35 mouse cellular contexts compared by ENCODE assay signal in the genomic region with DNA sequence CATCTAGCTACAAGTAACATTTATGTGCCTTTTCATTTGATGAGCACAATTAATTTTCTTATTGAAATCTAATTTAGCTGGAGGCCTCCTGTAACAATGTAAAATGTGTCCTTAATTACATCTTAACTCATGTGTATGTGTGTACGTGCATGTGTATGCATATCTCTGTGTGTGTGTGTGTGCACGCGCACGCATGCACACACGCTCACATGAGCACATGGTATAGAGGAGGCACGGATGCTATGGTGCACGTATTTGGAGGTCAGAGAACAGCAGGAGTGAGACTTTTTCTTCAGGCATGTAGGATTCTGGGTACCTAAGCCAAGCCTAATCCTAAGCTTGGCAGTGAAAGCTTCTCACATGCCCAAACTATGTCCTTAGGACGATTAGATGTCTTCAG.
"Had no signal": no experiment of that assay in that cellular context is flagged by ENCODE, and none has a peak within 500 bp of the region (broad histone marks: within the 10 kb centered on the region; RNA-seq: fewer than 3 reads in every experiment).

No protein-coding gene starts in this region.

- H3K27me3 ChIP-seq: heart, embryonic 12.5 days; heart, embryonic 13.5 days; heart, embryonic 15.5 days; hindbrain, embryonic 12.5 days; hindbrain, embryonic 13.5 days; hindbrain, embryonic 15.5 days; intestine, embryonic 15.5 days; kidney, embryonic 15.5 days had no signal

- ATAC-seq: hindbrain, embryonic 16.5 days; hindbrain, postnatal 0 days; inflammation-experienced regulatory T-cells, adult 6 months; intestine, embryonic 15.5 days; intestine, embryonic 16.5 days; intestine, postnatal 0 days had no signal

- H3K9ac ChIP-seq: heart, embryonic 12.5 days; heart, embryonic 13.5 days; heart, embryonic 15.5 days; hindbrain, embryonic 12.5 days; hindbrain, embryonic 13.5 days; hindbrain, embryonic 14.5 days; hindbrain, embryonic 15.5 days; intestine, embryonic 15.5 days; kidney, embryonic 15.5 days had no signal

- H3K4me1 ChIP-seq: heart, embryonic 10.5 days; heart, embryonic 12.5 days; heart, embryonic 13.5 days; heart, embryonic 15.5 days; hindbrain, embryonic 10.5 days; hindbrain, embryonic 12.5 days; hindbrain, embryonic 13.5 days; hindbrain, embryonic 15.5 days; intestine, embryonic 15.5 days; kidney, embryonic 15.5 days had no signal

- H3K36me3 ChIP-seq: heart, embryonic 10.5 days; heart, embryonic 12.5 days; heart, embryonic 13.5 days; heart, embryonic 15.5 days; hindbrain, embryonic 10.5 days; hindbrain, embryonic 12.5 days; hindbrain, embryonic 13.5 days; hindbrain, embryonic 15.5 days; intestine, embryonic 15.5 days; kidney, embryonic 15.5 days had no signal

- H3K4me3 ChIP-seq: heart, adult 2 months; heart, embryonic 10.5 days; heart, embryonic 12.5 days; heart, embryonic 13.5 days; heart, embryonic 15.5 days; hindbrain, embryonic 10.5 days; hindbrain, embryonic 12.5 days; hindbrain, embryonic 13.5 days; hindbrain, embryonic 15.5 days; intestine, embryonic 15.5 days; kidney, embryonic 15.5 days; layer of hippocampus, adult 2 months had no signal

- H3K4me2 ChIP-seq: heart, embryonic 11.5 days; heart, embryonic 12.5 days; heart, embryonic 13.5 days; heart, embryonic 15.5 days; hindbrain, embryonic 12.5 days; hindbrain, embryonic 13.5 days; hindbrain, embryonic 14.5 days; hindbrain, embryonic 15.5 days; intestine, embryonic 15.5 days; kidney, embryonic 15.5 days had no signal

- H3K9me3 ChIP-seq: heart, embryonic 10.5 days; heart, embryonic 12.5 days; heart, embryonic 13.5 days; heart, embryonic 15.5 days; hindbrain, embryonic 10.5 days; hindbrain, embryonic 12.5 days; hindbrain, embryonic 13.5 days; hindbrain, embryonic 15.5 days; intestine, embryonic 15.5 days; kidney, embryonic 15.5 days had no signal

- H3K27ac ChIP-seq: heart, adult 2 months; heart, embryonic 10.5 days; heart, embryonic 13.5 days; heart, embryonic 15.5 days; hindbrain, embryonic 10.5 days; hindbrain, embryonic 12.5 days; hindbrain, embryonic 13.5 days; hindbrain, embryonic 14.5 days; hindbrain, embryonic 15.5 days; hindbrain, postnatal 0 days; intestine, embryonic 15.5 days; kidney, embryonic 15.5 days; kidney, postnatal 0 days; layer of hippocampus, adult 2 months had no signal

- DNase-seq: heart, adult 2 months; heart, postnatal 10 days; heart, postnatal 14 days; heart, postnatal 36 days; heart, postnatal 4 days; kidney, adult 11 months; kidney, adult 18-20 months; kidney, adult 2 months; kidney, adult 8-10 months; kidney, adult 9 months; kidney, postnatal 10 days; kidney, postnatal 14 days; kidney, postnatal 25 days; kidney, postnatal 36 days; kidney, postnatal 4 days; layer of hippocampus, adult 9-11 months had no signal
